Mouse (Mus musculus): ENCODE measurements at regions not wholly inside any gene's neighbourhood (a gene's known extent, or its start where the extent isn't known, plus 50 kb on each side); places are given as distances from the start of the nearest gene placed in this dataset.

GRCm38 (mm10) chr13:99847531-99847930, 53.4 kb downstream of the Cartpt start:
- no peak for DNase-seq

- DNase-seq, result peak; percentile 29
Observed at GRCm38 (mm10) chr13:99842626-99843025, 58.3 kb downstream of the Cartpt start.

- no peak for DNase-seq
Observed at GRCm38 (mm10) chr13:99839446-99839845, 61.4 kb downstream of the Cartpt start.

- DNase-seq, result peak; percentile 78
Observed at GRCm38 (mm10) chr13:99837772-99838425, 63.0 kb downstream of the Cartpt start.

GRCm38 (mm10) chr13:99837180-99837579, 63.7 kb downstream of the Cartpt start:
- no peak for DNase-seq

GRCm38 (mm10) chr13:99836586-99836985, 64.3 kb downstream of the Cartpt start:
- DNase-seq, result peak; percentile 22

- DNase-seq, result no peak
Observed at GRCm38 (mm10) chr13:99835518-99835917, 65.4 kb downstream of the Cartpt start.

- DNase-seq, result no peak
Observed at GRCm38 (mm10) chr13:99830080-99830724, 70.7 kb downstream of the Cartpt start.

- no peak for DNase-seq
Observed at GRCm38 (mm10) chr13:99827573-99827972, 73.3 kb downstream of the Cartpt start.

- no peak for DNase-seq
Observed at GRCm38 (mm10) chr13:99824625-99825024, 76.3 kb downstream of the Cartpt start.

GRCm38 (mm10) chr13:99816666-99817065, 84.2 kb downstream of the Cartpt start:
- DNase-seq, result no peak

GRCm38 (mm10) chr13:99815786-99816185, 85.1 kb downstream of the Cartpt start:
- DNase-seq, result no peak

GRCm38 (mm10) chr13:99814801-99815200, 86.1 kb downstream of the Cartpt start:
- DNase-seq, result no peak

GRCm38 (mm10) chr13:99814033-99814556, 86.8 kb downstream of the Cartpt start:
- DNase-seq, result no peak

- no peak for DNase-seq
Observed at GRCm38 (mm10) chr13:99794448-99794847, 106.4 kb downstream of the Cartpt start.

GRCm38 (mm10) chr13:99793786-99794435, 107.0 kb downstream of the Cartpt start:
- DNase-seq, result no peak

GRCm38 (mm10) chr13:99793001-99793400, 107.9 kb downstream of the Cartpt start:
- no peak for DNase-seq

GRCm38 (mm10) chr13:99790951-99791350, 109.9 kb downstream of the Cartpt start:
- no peak for DNase-seq

GRCm38 (mm10) chr13:99787760-99788159, 113.1 kb downstream of the Cartpt start:
- DNase-seq, result no peak

GRCm38 (mm10) chr13:99785427-99785826, 115.5 kb downstream of the Cartpt start:
- no peak for DNase-seq

- no peak for DNase-seq
Observed at GRCm38 (mm10) chr13:99784314-99784713, 116.6 kb downstream of the Cartpt start.

- no peak for DNase-seq
Observed at GRCm38 (mm10) chr13:99782883-99783721, 117.8 kb downstream of the Cartpt start.

GRCm38 (mm10) chr13:99781616-99782015, 119.3 kb downstream of the Cartpt start:
- DNase-seq, result no peak
